Mouse (Mus musculus) c-Kit-positive CD71-negative TER-119-negative erythroid progenitor cells, embryonic 14.5 days (primary cell): ENCODE data around the gene Trub1.

Source experiments
- DNase-seq: peaks from one replicate; pipeline ENCODE4 v3.0.0-alpha.2; 2013; ENCODE audit warnings: low read depth

Trub1 gene

GRCm38 (mm10) chr19:57452492-57453217, at the start of gene Trub1:
Trub1 (plus strand) TSS chr19:57452912.
- DNase-seq: peak; percentile 68

DNA sequence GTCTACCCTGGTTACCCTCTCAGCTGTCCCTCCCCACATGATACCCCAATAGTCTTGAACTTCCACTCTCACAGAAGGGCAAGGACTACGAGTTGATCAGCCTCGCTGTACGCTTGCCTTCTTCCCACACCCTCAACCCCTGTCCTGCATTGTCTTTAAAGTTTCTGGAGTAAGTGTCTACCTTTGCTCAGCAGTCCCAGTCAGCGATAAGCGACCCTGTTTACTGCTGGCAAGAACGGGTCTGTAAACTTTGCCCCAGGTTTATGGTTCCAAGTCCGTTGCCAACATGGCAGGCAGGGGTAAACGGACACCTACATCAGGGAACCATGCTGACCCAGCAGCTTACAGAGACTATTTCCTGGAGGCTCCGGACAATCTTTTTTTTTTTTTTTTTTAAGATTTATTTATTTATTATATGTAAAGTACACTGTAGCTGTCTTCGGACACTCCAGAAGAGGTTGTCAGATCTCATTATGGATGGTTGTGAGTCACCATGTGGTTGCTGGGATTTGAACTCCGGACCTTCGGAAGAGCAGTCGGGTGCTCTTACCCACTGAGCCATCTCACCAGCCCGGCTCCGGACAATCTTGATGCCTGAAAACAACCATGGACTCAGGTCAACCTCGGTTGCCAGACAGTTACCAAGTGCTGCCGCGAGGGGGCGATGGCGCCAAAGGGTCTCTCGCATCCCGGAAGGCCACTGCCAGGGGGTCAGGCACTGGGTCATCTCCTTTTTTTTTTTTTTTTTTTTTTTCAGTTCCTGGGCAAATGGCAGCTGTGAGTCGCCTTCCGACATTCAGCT, 48.8 kb upstream of the Trub1 start:
- no peak for DNase-seq

DNA sequence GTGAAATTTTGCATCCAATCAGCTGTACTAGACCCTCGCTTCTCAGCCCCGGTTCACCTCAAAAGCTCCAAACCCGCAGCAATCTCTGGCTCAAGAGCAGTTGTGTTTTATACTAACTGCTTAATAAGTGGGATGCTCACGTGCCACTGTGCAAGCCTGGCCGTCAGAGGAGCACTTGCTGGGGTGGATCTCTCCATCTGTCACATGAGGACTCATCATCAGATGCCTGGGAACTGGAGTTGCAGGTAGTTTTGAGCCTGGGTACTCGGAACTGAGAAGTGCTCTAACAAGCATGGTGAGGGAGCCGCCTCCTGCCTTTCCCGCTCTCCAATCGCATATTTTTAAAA, 48.2 kb upstream of the Trub1 start:
- DNase-seq: no peak

- no peak for DNase-seq
Observed at GRCm38 (mm10) chr19:57407947-57408346, 44.8 kb upstream of the Trub1 start.

- DNase-seq: no peak
Observed at GRCm38 (mm10) chr19:57411375-57412196, 41.1 kb upstream of the Trub1 start.

GRCm38 (mm10) chr19:57413170-57413569, 39.5 kb upstream of the Trub1 start:
- no peak for DNase-seq

DNA sequence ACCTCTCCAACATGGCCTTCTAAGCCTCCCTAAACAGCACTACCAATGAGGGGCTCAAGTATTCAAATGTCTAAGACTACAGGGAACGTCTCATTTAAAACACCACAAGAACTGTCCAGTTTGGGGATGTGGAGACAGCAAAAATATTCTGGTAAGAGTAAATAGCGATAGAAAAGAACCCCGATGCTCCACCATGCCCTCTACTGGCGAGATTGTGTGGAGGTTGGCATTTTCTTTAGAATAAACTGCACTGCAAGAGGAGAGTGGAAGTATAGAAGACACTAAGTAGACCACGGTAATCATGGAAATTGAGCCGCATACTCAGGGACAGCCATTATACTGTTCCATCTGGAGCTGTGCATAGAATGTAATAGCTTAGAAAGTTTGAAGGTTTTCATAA, 38.8 kb upstream of the Trub1 start:
- DNase-seq: no peak

GRCm38 (mm10) chr19:57415031-57415807, 37.5 kb upstream of the Trub1 start:
- DNase-seq: no peak

DNA sequence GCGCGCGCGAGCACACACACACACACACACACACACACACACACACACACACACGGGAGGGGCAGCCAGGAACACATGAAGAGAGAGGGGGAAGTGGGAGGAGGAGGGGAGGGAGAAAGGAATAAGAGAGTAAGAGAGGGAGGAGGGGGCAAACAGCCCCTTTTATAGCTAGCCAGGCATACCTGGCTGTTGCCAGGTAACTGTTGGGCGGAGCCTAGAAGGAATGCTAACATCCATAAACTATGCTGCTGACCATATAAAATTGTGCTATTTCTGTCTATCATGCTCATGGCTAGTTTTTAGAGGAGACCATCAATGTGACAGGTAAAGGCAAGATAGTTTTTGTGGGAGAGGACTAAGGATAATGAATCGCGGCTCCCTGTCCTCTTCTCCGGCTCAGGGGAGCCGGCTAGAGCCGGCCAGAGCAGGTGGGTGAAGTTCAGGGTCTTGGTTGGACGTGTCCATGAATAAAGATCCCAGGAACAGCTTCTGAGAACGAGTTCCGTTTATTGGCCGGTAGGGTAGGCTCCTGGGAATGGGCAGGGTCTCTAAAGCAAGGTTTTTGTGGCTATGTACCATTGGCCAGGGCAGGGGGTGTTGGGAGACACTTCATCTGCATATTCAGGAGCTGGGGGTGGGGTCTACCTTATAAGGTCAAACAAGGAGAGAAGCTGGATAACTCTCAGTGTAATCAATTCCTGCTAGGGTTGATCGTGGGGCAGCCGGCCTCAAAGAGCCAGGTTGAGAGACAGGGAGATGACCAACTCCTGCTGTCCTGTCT, 34.7 kb upstream of the Trub1 start:
- no peak for DNase-seq

DNA sequence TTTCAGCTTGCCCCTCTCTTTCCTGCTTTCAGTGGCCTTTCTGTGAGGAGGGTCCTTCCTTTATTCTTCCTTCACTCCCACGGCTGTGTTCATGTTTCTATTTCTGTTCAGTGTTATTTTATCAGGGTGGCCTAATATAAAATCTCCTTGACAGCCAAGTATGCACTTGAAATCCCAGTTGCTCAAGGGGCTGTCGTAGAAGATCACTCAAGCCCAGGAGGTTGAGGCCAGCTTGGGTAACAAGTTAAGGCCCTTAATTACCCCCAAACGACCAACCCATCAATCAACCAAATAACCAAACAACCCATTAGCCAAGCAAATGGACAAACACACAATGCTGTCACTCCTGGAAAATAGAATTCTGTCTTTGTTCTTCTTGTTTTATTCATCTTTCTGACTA, 29.3 kb upstream of the Trub1 start:
- no peak for DNase-seq

DNA sequence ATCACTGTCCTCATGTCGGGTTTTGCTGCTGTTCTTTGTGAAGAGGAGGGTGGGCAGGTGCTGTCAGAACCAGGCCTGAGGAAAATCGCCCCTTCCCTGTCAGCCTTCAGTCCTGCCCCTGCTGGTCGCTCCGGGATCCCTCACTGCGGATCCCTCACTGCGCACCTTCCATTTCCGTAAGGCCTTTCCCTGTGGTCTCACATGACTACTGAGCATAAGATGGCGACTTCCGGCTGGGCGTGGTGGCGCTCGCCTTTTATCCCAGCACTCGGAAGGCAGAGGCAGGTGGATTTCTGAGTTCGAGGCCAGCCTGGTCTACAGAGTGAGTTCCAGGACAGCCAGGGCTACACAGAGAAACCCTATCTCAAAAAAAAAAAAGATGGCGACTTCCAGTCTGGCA, 27.4 kb upstream of the Trub1 start:
- no peak for DNase-seq

GRCm38 (mm10) chr19:57426841-57427240, 25.9 kb upstream of the Trub1 start:
- DNase-seq: no peak

- DNase-seq: no peak
Observed at GRCm38 (mm10) chr19:57427756-57428438, 24.8 kb upstream of the Trub1 start.

GRCm38 (mm10) chr19:57428641-57429040, 24.1 kb upstream of the Trub1 start:
- DNase-seq: no peak

GRCm38 (mm10) chr19:57429926-57430325, 22.8 kb upstream of the Trub1 start:
- no peak for DNase-seq

DNA sequence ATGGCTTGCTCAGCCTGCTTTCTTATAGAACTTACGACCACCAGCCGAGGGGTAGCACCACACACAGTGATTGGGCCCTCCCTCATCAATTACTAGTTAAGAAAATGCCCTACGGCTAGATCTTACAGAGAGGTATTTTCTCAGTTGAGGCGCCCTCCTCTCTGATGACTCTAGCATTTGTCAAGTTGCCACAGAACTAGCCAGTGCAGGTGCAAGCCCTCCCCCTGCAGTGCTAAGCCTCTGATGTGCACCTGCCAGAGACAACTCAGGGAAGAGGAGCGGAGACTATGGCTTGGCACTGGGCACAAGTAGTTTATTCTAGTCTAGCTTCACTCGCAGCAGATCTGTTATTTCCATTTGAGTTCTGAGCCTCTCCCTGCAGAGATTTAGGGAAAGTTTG, 21.2 kb upstream of the Trub1 start:
- DNase-seq: no peak

DNA sequence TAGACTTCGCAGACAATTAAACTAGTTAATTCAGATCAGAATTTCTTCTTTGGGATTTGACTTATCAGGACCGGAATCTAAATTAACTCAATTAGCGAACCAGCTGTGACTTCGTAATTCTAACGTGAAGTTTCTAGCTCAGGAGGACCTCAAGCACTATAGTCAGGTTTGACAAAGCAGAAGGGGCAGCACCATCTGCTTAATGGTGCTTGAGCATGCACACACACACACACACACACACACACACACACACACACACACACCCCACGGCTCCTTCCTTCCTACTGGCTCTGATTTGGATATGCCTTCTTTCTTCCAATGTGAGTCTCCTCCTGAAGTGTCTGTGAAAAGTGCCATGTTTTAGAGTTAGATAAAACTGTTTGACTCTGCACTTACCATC, 18.7 kb upstream of the Trub1 start:
- no peak for DNase-seq

DNA sequence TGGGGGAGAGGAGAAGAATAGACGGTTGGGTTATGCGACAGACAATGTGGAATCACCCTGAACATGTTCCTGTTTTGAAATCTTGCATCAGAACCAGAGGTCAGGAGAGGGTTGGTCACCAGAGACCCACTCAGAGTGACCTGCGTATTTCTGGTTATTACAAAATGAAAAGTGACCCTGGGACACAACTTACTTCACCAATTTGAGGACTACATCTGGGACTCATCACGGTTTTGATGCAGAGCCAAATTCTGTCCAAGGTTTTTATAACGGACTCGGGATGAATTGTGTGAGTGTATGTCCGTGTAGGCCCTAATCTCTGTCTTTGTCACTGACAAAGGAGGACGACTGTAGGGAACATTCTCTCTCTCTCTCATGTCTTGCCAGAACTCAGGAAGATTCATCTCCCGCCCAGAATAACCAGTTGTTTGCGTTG, 16.1 kb upstream of the Trub1 start:
- DNase-seq: no peak

DNA sequence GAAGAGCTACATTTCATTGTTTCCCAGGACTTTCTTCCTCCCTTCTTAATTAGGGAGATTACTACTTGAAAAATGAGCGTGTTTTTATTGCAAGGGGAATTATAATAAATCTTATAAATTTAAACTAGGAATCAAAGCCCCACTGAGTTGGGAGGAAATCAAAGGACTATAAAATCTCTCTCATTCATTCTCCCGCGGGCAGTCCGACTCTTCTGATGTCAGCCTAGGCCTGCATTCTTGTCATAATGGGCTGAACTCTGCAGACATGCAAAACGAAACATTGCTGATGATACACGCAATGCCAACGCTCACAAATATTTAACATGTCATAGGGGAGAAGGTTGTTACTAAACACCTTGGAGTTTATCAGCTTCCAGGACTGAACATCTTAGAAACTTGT, 15.7 kb upstream of the Trub1 start:
- no peak for DNase-seq

DNA sequence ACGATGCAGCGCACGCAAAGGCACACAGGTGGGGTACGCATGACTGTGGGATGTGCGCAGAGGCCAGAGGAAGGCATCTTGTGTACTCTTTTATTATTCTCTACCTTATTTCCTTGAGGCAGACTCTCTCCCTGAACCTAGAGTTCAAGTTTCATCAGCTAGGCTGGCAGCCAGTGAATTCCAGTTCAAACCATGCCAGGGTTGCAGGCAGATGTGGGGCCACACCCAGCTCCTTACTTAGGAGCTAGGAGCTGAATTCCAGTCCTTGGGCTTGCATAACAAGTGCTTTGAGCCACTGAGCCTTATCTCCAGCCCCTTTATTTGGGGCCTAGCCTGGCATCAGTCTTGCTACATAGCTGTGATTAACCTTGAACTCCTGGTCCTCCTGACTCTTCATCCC, 13.4 kb upstream of the Trub1 start:
- DNase-seq: no peak

DNA sequence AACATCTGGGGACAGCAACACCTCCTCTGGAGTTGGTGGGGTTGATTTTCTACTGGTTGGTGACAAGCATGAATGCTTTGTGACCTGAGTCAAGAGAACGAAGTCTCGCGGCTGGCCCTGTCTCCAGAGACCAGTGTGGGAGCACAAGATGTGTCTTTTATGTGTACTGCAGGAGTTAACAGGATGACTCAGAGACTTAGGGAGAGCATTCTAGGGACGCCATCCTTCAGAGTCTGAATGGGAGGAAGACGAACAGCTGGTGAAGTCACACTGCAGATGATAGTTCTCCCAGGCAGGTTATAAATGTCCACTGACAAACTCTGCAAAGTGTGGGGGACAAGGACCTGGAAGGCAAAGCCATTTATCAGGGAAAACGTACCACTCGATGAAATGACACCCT, 11.2 kb upstream of the Trub1 start:
- DNase-seq: no peak
